In genomic region chr5:135347511-135348011, GRCm38 (mm10) we compare ENCODE assay signal across 33 mouse cellular contexts. TPM values are rescaled to one million over a fixed set of nuclear protein-coding genes. Genes with fewer than 3 reads are reported as not detected.
"Had no signal": no experiment of that assay in that cellular context is flagged by ENCODE, and none has a peak within 500 bp of the region (broad histone marks: within the 10 kb centered on the region; RNA-seq: fewer than 3 reads in every experiment).

No protein-coding gene starts in this region.

- H3K9ac ChIP-seq: heart, embryonic 13.5 days; heart, embryonic 15.5 days; hindbrain, embryonic 13.5 days; hindbrain, embryonic 15.5 days; kidney, embryonic 15.5 days; limb, embryonic 12.5 days; limb, embryonic 15.5 days; liver, embryonic 12.5 days; liver, embryonic 14.5 days had no signal

- ATAC-seq: hindbrain, postnatal 0 days; intestine, embryonic 16.5 days; liver, embryonic 12.5 days had no signal

- DNase-seq: gastrocnemius, adult 2 months; gastrocnemius, postnatal 10 days; gastrocnemius, postnatal 25 days; heart, adult 18-20 months; heart, postnatal 14 days; heart, postnatal 36 days; kidney, adult 11 months; kidney, adult 2 months; kidney, adult 9 months; kidney, postnatal 14 days; kidney, postnatal 36 days; layer of hippocampus, adult 9-11 months; layer of hippocampus, postnatal 36 days; left cerebral cortex, postnatal 4 days had no signal

- H3K36me3 ChIP-seq: heart, embryonic 13.5 days; heart, embryonic 15.5 days; hindbrain, embryonic 13.5 days; hindbrain, embryonic 15.5 days; kidney, embryonic 15.5 days; limb, embryonic 12.5 days; limb, embryonic 15.5 days; liver, embryonic 12.5 days had no signal

- H3K9me3 ChIP-seq: heart, embryonic 15.5 days; hindbrain, embryonic 13.5 days; hindbrain, embryonic 15.5 days; kidney, embryonic 15.5 days; limb, embryonic 15.5 days; liver, embryonic 12.5 days had no signal

- H3K4me1 ChIP-seq: heart, embryonic 13.5 days; heart, embryonic 15.5 days; hindbrain, embryonic 13.5 days; hindbrain, embryonic 15.5 days; kidney, embryonic 15.5 days; limb, embryonic 12.5 days; liver, embryonic 12.5 days had no signal

- H3K4me3 ChIP-seq: gastrocnemius, adult 2 months; heart, embryonic 13.5 days; heart, embryonic 15.5 days; hindbrain, embryonic 13.5 days; hindbrain, embryonic 15.5 days; kidney, embryonic 15.5 days; limb, embryonic 12.5 days; limb, embryonic 15.5 days; liver, embryonic 12.5 days had no signal

- H3K27ac ChIP-seq: gastrocnemius, adult 2 months; heart, embryonic 13.5 days; heart, embryonic 15.5 days; hindbrain, embryonic 13.5 days; hindbrain, embryonic 15.5 days; hindbrain, postnatal 0 days; kidney, embryonic 15.5 days; kidney, postnatal 0 days; limb, embryonic 12.5 days; limb, embryonic 15.5 days; liver, embryonic 12.5 days; liver, embryonic 14.5 days had no signal

- H3K4me2 ChIP-seq: heart, embryonic 11.5 days; heart, embryonic 13.5 days; heart, embryonic 15.5 days; hindbrain, embryonic 13.5 days; hindbrain, embryonic 15.5 days; kidney, embryonic 15.5 days; limb, embryonic 12.5 days; limb, embryonic 15.5 days; liver, embryonic 12.5 days had no signal

- H3K27me3 ChIP-seq: hindbrain, embryonic 15.5 days; limb, embryonic 15.5 days had no signal

RNA-seq across cellular contexts. Expression of gene Fkbp6, which starts 2.3 kb away (rescaled TPM):
- polyA plus RNA-seq: heart, embryonic 15.5 days; heart, postnatal 0 days; kidney, embryonic 15.5 days; kidney, postnatal 0 days; large intestine, adult 2 months; limb, embryonic 15.5 days; liver, adult 2 months had no signal

RNA-seq across cellular contexts. Expression of gene Trim50, which starts 5.5 kb away (rescaled TPM):
- polyA plus RNA-seq: frontal cortex, adult 2 months; heart, embryonic 11.5 days; heart, embryonic 13.5 days; heart, embryonic 15.5 days; heart, postnatal 0 days; hindbrain, embryonic 11.5 days; hindbrain, embryonic 13.5 days; hindbrain, embryonic 15.5 days; intestine, embryonic 14.5 days; kidney, embryonic 15.5 days; kidney, postnatal 0 days; large intestine, adult 2 months; limb, embryonic 12.5 days; limb, embryonic 15.5 days; liver, adult 2 months; liver, embryonic 12.5 days; liver, embryonic 14.5 days had no signal
